Mouse (Mus musculus): Measurements from ENCODE around the gene Ccdc188.

Ccdc188 gene

GRCm38 (mm10) chr16:18236676-18237501 lies 19.2 kb downstream of the Ccdc188 start:
- no peak for DNase-seq

- DNase-seq = no peak
Observed at GRCm38 (mm10) chr16:18241581-18241980, 23.9 kb downstream of the Ccdc188 start.

DNA sequence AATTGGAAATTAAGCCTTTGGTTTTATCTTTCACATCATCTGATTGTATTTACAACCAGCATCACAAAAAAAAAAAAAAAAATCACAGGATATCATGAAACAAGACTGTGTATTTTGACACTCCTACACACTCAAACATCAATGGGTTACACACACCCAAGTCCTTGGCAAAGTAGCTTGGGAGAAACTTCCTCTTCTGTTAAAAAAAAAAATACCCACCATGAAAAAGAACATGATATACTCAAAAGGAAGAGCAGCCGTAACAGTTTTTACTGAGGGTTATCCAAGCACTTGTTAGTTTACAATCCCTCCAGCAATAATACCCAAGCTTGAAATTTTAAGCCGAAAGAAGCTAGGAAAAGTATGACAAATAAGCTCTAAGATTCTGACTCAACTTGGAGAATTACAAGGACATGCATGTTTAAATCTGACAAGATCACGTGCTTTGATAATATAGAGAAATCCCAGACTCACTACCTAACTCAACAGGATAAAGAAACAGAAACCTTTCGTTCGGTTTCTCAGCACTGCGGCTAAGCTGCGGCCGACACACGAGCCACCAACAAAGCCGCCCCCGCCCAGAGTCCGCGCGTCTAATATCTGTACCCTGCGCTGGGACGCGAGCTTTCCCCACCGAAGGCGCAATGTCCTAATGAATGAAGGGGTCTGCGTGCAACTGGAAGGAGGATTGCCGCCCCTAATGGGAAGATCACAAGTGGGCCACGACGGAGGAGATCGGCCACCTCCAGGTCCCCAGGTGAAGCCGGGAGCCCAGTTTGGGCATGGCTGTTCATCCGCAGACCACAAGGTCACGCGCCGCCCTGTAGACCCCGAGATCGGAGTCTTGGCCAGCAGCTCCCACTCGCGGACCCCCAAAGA lies 30.1 kb downstream of the Ccdc188 start:
- DNase-seq = peak; percentile 31

DNA sequence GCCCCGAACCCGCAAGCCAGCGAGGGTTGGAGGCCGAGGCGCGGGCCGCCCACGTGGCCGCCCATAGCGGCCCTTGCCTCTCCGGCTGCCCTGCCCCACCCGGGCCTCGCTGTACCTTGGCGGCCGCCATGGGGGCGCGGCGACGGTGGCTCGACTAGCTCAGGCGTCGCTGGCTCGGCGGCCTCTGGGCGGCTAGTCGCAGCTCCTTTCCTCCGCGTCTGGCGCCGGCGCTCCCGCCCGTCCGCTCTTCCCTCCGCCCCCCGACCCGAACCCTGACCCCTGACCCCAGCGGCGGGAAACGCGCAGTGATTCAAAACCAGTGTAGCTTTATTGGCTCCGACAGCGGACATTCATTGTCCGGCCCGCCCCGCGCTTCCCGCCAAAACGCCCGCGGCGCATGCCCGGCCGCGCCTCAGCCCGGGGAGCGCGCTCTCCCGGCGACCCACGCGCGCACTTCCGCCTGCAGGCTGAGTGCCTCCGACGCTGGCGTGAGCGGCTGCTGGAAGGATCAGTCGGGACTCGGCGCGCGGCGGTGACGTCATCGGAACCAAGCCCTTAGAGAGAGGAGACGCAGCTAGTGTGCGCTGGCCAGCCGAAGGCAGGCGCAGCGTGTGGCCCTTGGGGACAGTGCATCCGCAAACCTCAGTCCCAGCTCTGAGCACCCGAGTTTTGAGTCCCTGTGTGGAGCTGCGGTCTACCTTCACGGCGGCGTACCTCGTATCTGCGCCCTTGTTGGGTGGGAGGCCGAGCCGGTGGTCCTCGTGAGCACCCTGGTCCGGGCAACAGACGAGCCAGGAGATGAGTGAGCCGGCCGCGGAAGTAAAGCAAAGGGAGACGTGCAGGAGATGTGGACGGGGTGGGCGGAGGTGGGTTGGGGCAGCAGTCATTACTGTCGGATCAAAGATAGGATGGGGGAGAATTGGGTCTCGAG lies 31.0 kb downstream of the Ccdc188 start, which contains the start of the genes Trmt2a and Ranbp1:
Gene Trmt2a, plus strand, starts transcription at position 247 of the 931 bp plus-strand sequence.
Gene Ranbp1, minus strand, starts transcription at position 300 of the 931 bp plus-strand sequence.
- peak; percentile 100 for DNase-seq

DNA sequence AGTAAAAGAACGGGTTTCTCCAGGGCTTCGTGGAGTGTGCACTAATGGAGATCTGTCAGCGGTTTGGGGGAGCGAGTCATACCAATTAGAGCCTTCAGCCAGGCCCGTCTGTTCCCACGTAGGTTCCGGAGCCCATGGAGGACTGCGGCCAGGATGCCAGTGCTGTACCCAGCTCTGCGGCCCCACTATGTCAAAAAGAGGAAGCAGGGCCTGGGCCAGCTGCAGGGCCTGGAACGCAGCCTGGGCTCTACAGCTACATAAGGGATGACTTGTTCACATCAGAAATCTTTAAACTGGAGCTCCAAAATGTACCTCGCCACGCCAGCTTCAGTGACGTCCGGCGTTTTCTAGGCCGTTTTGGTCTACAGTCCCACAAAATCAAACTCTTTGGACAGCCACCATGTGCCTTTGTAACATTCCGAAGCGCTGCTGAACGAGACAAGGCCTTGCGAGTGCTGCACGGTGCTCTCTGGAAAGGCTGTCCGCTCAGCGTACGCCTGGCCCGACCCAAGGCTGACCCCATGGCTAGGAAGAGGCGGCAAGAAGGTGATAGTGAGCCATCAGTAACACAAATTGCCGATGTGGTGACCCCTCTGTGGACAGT lies 31.8 kb downstream of the Ccdc188 start:
- peak; percentile 37 for DNase-seq

- no peak for DNase-seq
Observed at GRCm38 (mm10) chr16:18250231-18250630, 32.6 kb downstream of the Ccdc188 start.

DNA sequence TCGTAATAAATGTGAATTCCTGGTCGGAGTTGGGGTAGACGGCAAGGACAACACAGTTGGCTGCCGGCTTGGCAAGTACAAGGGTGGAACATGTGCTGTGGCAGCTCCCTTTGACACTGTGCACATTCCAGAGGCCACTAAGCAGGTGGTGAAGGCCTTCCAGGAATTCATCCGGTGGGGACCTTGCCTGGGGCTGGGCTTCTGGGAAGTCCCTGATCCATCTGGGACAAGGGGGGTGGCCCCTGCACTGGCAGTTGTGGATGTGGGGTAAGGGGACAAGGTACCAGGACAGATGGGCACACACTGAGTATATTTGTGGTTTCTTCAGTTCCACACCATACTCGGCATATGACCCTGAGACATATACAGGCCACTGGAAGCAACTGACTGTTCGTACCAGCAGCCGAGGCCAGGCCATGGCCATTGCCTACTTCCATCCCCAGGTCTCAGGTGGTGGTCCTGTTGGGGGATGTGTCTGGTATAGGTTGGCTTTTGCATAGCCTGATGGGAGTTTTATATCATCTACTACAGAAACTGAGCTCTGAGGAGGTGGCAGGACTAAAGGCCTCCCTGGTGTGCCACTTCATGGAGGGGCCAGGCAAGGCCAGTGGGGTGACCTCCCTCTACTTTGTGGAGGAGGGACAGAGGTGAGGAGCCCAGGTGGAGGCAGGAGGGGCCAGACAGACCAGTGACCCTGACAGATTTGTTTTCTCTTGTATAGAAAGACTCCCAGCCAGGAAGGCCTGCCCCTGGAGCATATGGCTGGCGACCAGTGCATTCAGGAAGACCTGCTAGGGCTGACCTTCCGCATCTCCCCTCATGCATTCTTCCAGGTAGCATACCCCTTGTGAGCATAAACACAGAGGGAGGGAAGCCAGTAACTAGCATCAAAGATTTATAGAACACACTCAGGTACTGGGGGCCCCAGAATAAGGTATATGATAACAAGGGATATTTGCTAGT lies 33.4 kb downstream of the Ccdc188 start:
- DNase-seq = no peak

GRCm38 (mm10) chr16:18252736-18253135 lies 35.1 kb downstream of the Ccdc188 start:
- no peak for DNase-seq

DNA sequence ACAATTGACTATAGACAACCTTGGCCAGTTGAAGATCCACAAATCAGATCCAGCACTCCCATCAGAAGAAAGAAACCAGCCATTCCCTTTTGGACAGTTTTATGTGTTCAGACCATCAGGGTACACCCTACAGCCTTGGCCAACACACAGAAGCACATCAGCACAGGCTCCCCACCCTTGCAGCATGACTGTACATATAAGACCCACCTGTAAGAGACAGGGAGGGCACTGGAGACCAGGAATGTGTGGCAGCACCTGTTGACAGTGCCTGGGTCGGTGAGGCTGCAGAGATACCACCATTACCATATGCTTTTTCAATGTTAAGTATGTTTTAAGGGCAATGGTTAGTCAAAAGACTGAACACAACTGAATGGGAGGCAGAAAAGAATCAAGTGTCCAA lies 36.2 kb downstream of the Ccdc188 start:
- DNase-seq = no peak

GRCm38 (mm10) chr16:18258221-18258620 lies 40.5 kb downstream of the Ccdc188 start, which contains the start of gene Gm49776:
TSS of gene Gm49776 (minus strand) at chr16:18258321.
- DNase-seq = no peak

DNA sequence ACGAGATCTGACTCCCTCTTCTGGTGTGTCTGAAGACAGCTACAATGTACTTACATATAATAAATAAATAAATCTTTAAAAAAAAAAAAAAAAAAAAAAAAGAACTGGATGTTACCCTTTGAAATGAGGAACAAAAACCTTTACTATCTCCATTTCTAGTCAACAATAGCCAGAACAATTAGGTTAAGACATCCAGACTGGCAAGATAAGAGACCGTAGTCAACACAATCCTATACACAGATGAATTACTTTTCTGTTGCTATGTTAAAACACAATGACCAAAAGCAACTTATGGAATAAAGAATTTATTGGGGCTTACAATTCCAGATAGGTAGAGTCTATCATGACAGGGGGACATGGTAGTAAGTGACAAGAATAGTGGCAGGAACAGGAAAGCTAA lies 47.3 kb downstream of the Ccdc188 start:
- no peak for DNase-seq

GRCm38 (mm10) chr16:18268182-18268581 lies 50.5 kb downstream of the Ccdc188 start:
- no peak for DNase-seq

All from right cerebral cortex, postnatal 14 days (tissue).